Mouse (Mus musculus) megakaryocyte, embryonic 14.5 days (primary cell): ENCODE measurements at regions not wholly inside any gene's neighbourhood (a gene's known extent, or its start where the extent isn't known, plus 50 kb on each side); places are given as distances from the start of the nearest gene placed in this dataset.

Experiments used
- FLI1 ChIP-seq: IDR thresholded peaks from 2 replicates; pipeline ENCODE4 v1.6.1; 2012; ENCODE audit warnings: low read length, inconsistent platforms, mixed read lengths
- GATA1 ChIP-seq: IDR thresholded peaks from 3 replicates; pipeline ENCODE4 v1.6.1; 2012; ENCODE audit warnings: mixed read lengths, low read length, inconsistent platforms, borderline replicate concordance

DNA sequence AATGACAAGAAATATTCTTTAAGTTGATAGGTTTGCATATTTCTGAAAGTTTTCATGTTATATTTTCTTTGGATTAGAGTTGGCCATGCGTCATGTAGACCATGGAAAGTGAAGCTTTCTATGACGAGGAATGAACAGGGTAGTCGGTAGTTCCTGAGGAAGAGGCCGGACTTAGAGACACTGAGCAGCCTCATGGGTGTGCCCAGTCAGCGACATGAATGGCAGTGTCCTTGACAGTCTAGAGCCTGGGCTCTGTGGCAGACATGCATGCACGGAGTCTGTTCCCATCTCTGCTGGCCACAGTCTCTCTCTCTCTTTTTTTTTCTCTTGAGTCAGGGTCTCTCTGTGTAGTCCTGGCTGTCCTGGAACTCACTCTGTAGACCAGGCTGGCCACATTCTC, 1176.9 kb upstream of the A1bg start:
- no peak for TF ChIP-seq GATA1
- no peak for TF ChIP-seq FLI1
